ENCODE assay signal across 14 mouse cellular contexts in the genomic region with DNA sequence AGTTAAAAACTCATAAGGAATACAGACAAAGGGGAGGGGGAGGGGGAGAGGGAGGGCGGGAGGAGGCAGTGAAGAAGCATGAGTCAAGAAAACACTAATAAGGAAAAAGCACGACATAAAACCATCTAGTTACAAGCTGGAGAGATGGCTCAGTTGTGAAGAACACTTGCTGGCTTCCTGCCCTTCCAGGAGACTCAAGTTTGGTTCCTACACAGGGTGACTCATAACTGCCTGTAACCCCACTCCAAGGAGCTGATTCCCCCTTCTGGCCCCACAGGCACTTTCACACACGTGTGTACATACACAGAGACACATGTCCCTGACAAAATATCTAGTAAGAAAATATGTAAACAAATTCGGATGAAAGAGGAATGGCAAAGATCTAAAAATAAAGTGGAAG.
"Had no signal": no experiment of that assay in that cellular context is flagged by ENCODE, and none has a peak within 500 bp of the region (broad histone marks: within the 10 kb centered on the region; RNA-seq: fewer than 3 reads in every experiment).

No protein-coding gene starts in this region.

- H3K27ac ChIP-seq: limb, embryonic 13.5 days; liver, embryonic 14.5 days; midbrain, embryonic 12.5 days; stomach, embryonic 15.5 days had no signal

- H3K4me1 ChIP-seq: limb, embryonic 13.5 days; midbrain, embryonic 12.5 days; stomach, embryonic 15.5 days had no signal

- ATAC-seq: intestine, postnatal 0 days had no signal

- H3K9me3 ChIP-seq: stomach, embryonic 15.5 days had no signal

- H3K27me3 ChIP-seq: limb, embryonic 13.5 days; megakaryocyte, embryonic 14.5 days; midbrain, embryonic 12.5 days; stomach, embryonic 15.5 days had no signal

- H3K4me2 ChIP-seq: limb, embryonic 13.5 days; midbrain, embryonic 12.5 days; stomach, embryonic 15.5 days had no signal

- H3K9ac ChIP-seq: limb, embryonic 13.5 days; liver, embryonic 14.5 days; midbrain, embryonic 12.5 days; stomach, embryonic 15.5 days had no signal

- DNase-seq: kidney, adult 8-10 months; kidney, postnatal 25 days; layer of hippocampus, postnatal 36 days; left cerebral cortex, postnatal 4 days; lung, adult 18-20 months; lung, postnatal 4 days; thymus, adult 2 months; thymus, postnatal 25 days had no signal

- H3K4me3 ChIP-seq: limb, embryonic 13.5 days; midbrain, embryonic 12.5 days; stomach, embryonic 15.5 days had no signal
